Mouse (Mus musculus): ENCODE measurements around the gene Hnrnph1. TPM values are rescaled to one million over a fixed set of nuclear protein-coding genes. Genes with fewer than 3 reads are reported as not detected.

Hnrnph1 gene
- 188 and 245 TPM in 2 replicates for polyA plus RNA-seq (2015; fragmentation: Nextera tagmentation; extraction: Ambion mirVana)

DNA sequence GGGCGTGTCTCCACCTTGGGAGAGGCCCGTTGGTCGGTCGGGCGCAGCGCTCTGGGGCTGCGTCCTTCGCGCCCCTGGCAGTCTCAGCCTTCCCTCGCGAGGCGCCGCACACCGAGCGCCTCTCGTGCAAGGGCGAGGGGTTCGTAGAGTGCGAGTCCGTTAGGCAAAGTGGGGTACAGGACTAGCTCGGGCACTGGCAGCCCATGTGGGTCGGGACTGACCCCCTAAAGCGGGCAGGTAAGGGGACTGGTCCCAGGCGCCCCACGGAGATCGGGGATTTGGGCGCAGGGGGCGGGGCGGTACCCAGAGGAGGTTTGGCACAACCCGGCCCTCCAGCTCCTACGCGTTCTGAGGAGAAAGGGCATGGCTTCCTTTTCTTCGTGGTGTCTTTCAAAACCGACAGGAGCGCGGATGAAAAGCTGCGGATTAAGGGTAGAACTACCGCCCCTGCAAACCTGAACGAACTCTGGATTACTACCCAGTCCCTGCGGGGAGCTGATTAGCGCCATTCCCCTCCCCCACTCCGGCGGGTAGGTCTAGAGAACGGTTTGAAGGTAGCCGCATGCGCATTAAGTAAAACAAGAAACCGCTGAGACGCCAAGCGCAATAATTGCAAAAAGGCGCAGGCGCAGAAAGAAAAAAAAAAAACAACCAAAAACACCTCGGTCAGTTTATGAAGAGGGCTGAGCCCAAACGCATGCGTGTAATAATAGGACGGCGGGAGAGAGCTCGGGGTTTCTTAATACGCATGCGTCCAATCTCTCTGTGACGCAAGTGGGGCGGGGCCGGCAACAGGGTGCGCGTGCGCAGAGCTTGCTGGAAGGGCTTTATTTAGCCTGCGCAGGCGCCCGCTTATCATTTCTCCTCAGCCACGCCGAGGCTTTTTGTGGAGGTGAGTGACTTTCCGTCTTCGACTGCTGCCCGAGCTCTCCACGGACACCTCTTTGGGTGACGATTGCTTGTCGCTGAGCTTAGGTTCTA, at the start of gene Hnrnph1:
TSS of gene Hnrnph1 (plus strand) at position 80 of the 981 bp plus-strand sequence.

DNA sequence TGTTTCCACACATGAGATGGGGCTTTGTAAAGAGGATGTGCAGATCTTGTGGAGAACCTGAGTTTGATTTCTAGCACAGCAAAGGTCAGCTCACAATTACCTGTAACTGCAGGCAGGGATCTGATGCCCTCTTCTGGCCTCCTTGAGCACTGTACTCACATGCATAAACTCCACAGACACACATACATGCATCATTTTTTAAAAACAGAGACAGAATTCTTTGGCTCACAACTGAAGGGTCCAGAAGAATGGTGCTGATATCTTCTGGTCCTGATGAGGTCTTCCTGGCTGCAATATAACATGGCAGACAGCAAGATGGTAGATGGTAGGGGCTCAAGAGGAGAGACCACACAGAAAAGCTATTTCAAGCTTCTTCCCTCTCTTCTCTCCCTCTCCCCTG, 22.6 kb upstream of the Hnrnph1 start, which contains the start of gene Cby3:
TSS of gene Cby3 (plus strand) at position 301 of the 400 bp plus-strand sequence.

DNA sequence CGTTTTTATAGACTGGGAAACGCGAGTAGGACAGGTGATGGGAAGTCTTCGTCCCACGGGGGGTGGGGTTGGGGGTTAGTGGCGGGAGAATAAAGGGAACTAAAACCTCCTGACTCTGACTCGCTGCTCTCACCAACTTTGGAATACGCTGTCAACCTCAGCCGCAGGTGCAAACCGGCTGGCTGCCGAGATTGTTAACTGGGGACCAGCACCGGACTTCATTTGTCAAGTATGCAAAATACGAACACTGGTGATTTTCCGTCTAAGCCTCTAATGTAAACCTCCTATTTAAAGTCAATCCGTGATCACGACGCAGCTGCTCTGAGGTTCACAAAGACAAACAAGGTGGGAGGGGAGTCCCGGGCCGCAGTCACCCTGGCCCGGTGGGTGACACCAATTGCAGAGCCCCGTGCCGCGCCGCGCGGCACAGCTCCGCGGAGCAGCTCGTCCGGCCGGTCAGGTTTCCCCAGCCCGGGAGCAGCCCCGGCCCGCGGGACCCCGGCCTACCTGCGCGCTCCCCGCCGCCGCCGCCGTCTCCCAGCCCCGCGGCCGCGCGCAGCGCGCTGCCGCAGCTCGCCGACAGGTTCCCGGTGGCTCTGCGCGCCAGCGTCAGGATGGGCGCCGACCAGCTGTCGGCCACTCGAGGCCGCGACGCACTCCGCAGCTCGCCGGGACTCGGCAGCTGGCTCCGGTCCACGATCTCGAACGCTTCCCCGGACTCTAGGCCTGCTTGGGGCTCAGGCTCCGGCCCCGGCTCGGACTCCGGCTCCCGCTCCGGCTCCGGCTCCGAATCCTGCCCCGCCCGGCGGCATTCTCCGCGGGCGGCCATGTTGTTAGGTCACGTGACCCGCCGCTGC, 53.7 kb downstream of the Hnrnph1 start, which contains the start of gene Rufy1:
TSS of gene Rufy1 (minus strand) at position 849 of the 857 bp plus-strand sequence.

MicroRNA genes within 50 kb of the gene (microRNA counts, 519-probe panel; counts per million panel counts)
- 4,356 counts per million, percentile 42 among the panel's probes with 10 or more counts for microRNA mmu-miR-804

Small RNA genes within 50 kb of the gene (microRNA-seq; reads per million reads assigned to microRNA genes)
- not detected for gene Mir804

Other genes starting within 250 kb of the Hnrnph1 start
- 28.9 and 32.1 TPM in 2 replicates for gene Tbc1d9b, start 245.6 kb upstream of the Hnrnph1 start, polyA plus RNA-seq (2015; fragmentation: Nextera tagmentation; extraction: Ambion mirVana)
- 33.8 and 40.5 TPM in 2 replicates for gene Mrnip, start 202.5 kb upstream of the Hnrnph1 start, polyA plus RNA-seq (2015; fragmentation: Nextera tagmentation; extraction: Ambion mirVana)
- gene Sqstm1, start 166.2 kb upstream of the Hnrnph1 start, polyA plus RNA-seq (2015; fragmentation: Nextera tagmentation; extraction: Ambion mirVana): 442 and 490 TPM in 2 replicates
- gene Mgat4b, start 166.1 kb upstream of the Hnrnph1 start, polyA plus RNA-seq (2015; fragmentation: Nextera tagmentation; extraction: Ambion mirVana): 90.2 and 107 TPM in 2 replicates
- gene Ltc4s, start 138.4 kb upstream of the Hnrnph1 start, polyA plus RNA-seq (2015; fragmentation: Nextera tagmentation; extraction: Ambion mirVana): 8.9 and 10.1 TPM in 2 replicates
- gene Maml1, start 84.7 kb upstream of the Hnrnph1 start, polyA plus RNA-seq (2015; fragmentation: Nextera tagmentation; extraction: Ambion mirVana): 1.8 and 2.1 TPM in 2 replicates
- gene Canx, start 51.3 kb upstream of the Hnrnph1 start, polyA plus RNA-seq (2015; fragmentation: Nextera tagmentation; extraction: Ambion mirVana): 247 TPM in 2 replicates
- gene Cby3, start 22.5 kb upstream of the Hnrnph1 start, polyA plus RNA-seq (2015; fragmentation: Nextera tagmentation; extraction: Ambion mirVana): 1.9 and 2.4 TPM in 2 replicates
- gene Rufy1, start 54.1 kb downstream of the Hnrnph1 start, polyA plus RNA-seq (2015; fragmentation: Nextera tagmentation; extraction: Ambion mirVana): 21.9 and 26.0 TPM in 2 replicates
- gene Adamts2, start 225.1 kb downstream of the Hnrnph1 start, polyA plus RNA-seq (2015; fragmentation: Nextera tagmentation; extraction: Ambion mirVana): 5.2 and 7.4 TPM in 2 replicates

All from neural tube, postnatal 0 days (tissue).